ENCODE assay signal across 8 mouse cellular contexts in genomic region chr17:46203078-46203477, GRCm38 (mm10). TPM values are rescaled to one million over a fixed set of nuclear protein-coding genes. Genes with fewer than 3 reads are reported as not detected.
DNase-seq lines count a peak whose midpoint lies in the region; ATAC-seq lines count a peak whose summit lies in the region.

No protein-coding gene starts in this region.

- 0% methylated on average over 20 of the region's 20 CpGs for WGBS in forebrain, embryonic 12.5 days
- under 1% methylated on average over 20 of the region's 20 CpGs for WGBS in intestine, embryonic 15.5 days
- WGBS in lung, embryonic 15.5 days: under 1% methylated on average over 20 of the region's 20 CpGs
- WGBS in stomach, embryonic 15.5 days: under 1% methylated on average over 20 of the region's 20 CpGs

- peak overlapping the region; percentile 89 for H3K4me2 ChIP-seq in forebrain, embryonic 12.5 days
- peak overlapping the region; percentile 81 for H3K4me2 ChIP-seq in intestine, embryonic 15.5 days (replicated peaks)
- peak overlapping the region; percentile 80 for H3K4me2 ChIP-seq in lung, embryonic 15.5 days
- peak overlapping the region; percentile 70 for H3K4me2 ChIP-seq in stomach, embryonic 15.5 days

- H3K27me3 ChIP-seq in forebrain, embryonic 12.5 days: no peaks in the 10 kb centered on the region
- no peaks in the 10 kb centered on the region for H3K27me3 ChIP-seq in intestine, embryonic 15.5 days (replicated peaks)
- H3K27me3 ChIP-seq in lung, embryonic 15.5 days: no peaks in the 10 kb centered on the region
- no peaks in the 10 kb centered on the region for H3K27me3 ChIP-seq in stomach, embryonic 15.5 days (replicated peaks)

- peak; percentile 28 for DNase-seq in kidney, adult 9 months
- no peak for DNase-seq in kidney, adult 11 months
- peak; percentile 52 for DNase-seq in MN1 (ENCODE audit: low spot score)
- DNase-seq in ovary, adult 18-20 months (ENCODE audit: low spot score): no peak

- H3K4me3 ChIP-seq in forebrain, embryonic 12.5 days (replicated peaks): peak overlapping the region; percentile 94
- peak overlapping the region; percentile 84 for H3K4me3 ChIP-seq in intestine, embryonic 15.5 days (replicated peaks)
- H3K4me3 ChIP-seq in lung, embryonic 15.5 days: peak overlapping the region; percentile 74
- peak overlapping the region; percentile 98 for H3K4me3 ChIP-seq in stomach, embryonic 15.5 days (replicated peaks)

- H3K9me3 ChIP-seq in forebrain, embryonic 12.5 days: no peaks in the 10 kb centered on the region
- H3K9me3 ChIP-seq in intestine, embryonic 15.5 days: no peaks in the 10 kb centered on the region
- no peaks in the 10 kb centered on the region for H3K9me3 ChIP-seq in lung, embryonic 15.5 days
- no peaks in the 10 kb centered on the region for H3K9me3 ChIP-seq in stomach, embryonic 15.5 days

- ATAC-seq in forebrain, embryonic 12.5 days (ENCODE audit: low FRiP score): peak; percentile 24; the same call in 1 of the 2 replicates
- ATAC-seq in intestine, embryonic 15.5 days: peak; percentile 28
- ATAC-seq in lung, embryonic 15.5 days (ENCODE audit: borderline replicate concordance, extremely low read depth, low FRiP score, low TSS enrichment): no peak
- ATAC-seq in stomach, embryonic 15.5 days (ENCODE audit: insufficient read depth, low FRiP score, low read depth): no peak; the same call in 1 of the 2 replicates

- peaks cover 48% of the 10 kb centered on the region for H3K36me3 ChIP-seq in forebrain, embryonic 12.5 days (replicated peaks)
- peaks cover 14% of the 10 kb centered on the region; the same call in 1 of the 2 replicates for H3K36me3 ChIP-seq in intestine, embryonic 15.5 days
- H3K36me3 ChIP-seq in lung, embryonic 15.5 days: peaks cover 35% of the 10 kb centered on the region
- H3K36me3 ChIP-seq in stomach, embryonic 15.5 days: peaks cover 21% of the 10 kb centered on the region

- H3K27ac ChIP-seq in forebrain, embryonic 12.5 days: peak overlapping the region; percentile 88
- H3K27ac ChIP-seq in intestine, embryonic 15.5 days: peak overlapping the region; percentile 91
- peak overlapping the region; percentile 62 for H3K27ac ChIP-seq in lung, embryonic 15.5 days
- peak overlapping the region; percentile 74 for H3K27ac ChIP-seq in stomach, embryonic 15.5 days

- peak overlapping the region; percentile 86 for H3K9ac ChIP-seq in forebrain, embryonic 12.5 days
- peak overlapping the region; percentile 82 for H3K9ac ChIP-seq in intestine, embryonic 15.5 days
- H3K9ac ChIP-seq in lung, embryonic 15.5 days: peak overlapping the region; percentile 79
- H3K9ac ChIP-seq in stomach, embryonic 15.5 days: peak overlapping the region; percentile 89

- peaks cover 35% of the 10 kb centered on the region for H3K4me1 ChIP-seq in forebrain, embryonic 12.5 days
- H3K4me1 ChIP-seq in intestine, embryonic 15.5 days (replicated peaks): peaks cover 8% of the 10 kb centered on the region; the same call in 1 of the 2 replicates
- peaks cover 28% of the 10 kb centered on the region for H3K4me1 ChIP-seq in lung, embryonic 15.5 days
- peaks cover 7% of the 10 kb centered on the region; the same call in 1 of the 2 replicates for H3K4me1 ChIP-seq in stomach, embryonic 15.5 days

RNA-seq across cellular contexts. Expression of gene Xpo5, which starts 0.5 kb away (rescaled TPM):
- polyA plus RNA-seq in forebrain, embryonic 12.5 days (2016; fragmentation: Nextera tagmentation; extraction: Ambion mirVana): 66.6 and 72.2 TPM in 2 replicates
- polyA plus RNA-seq in intestine, embryonic 15.5 days (2015; fragmentation: Nextera tagmentation; extraction: Ambion mirVana): 31.6 and 31.9 TPM in 2 replicates
- polyA plus RNA-seq in lung, embryonic 15.5 days (2015; fragmentation: Nextera tagmentation; extraction: Ambion mirVana): 34.6 and 35.5 TPM in 2 replicates
- polyA plus RNA-seq in stomach, embryonic 15.5 days (2015; fragmentation: Nextera tagmentation; extraction: Ambion mirVana): 30.1 and 33.3 TPM in 2 replicates

RNA-seq across cellular contexts. Expression of gene Polh, which starts 0.6 kb away (rescaled TPM):
- 11.2 and 12.3 TPM in 2 replicates for polyA plus RNA-seq in forebrain, embryonic 12.5 days (2016; fragmentation: Nextera tagmentation; extraction: Ambion mirVana)
- 13.4 and 14.8 TPM in 2 replicates for polyA plus RNA-seq in intestine, embryonic 15.5 days (2015; fragmentation: Nextera tagmentation; extraction: Ambion mirVana)
- polyA plus RNA-seq in lung, embryonic 15.5 days (2015; fragmentation: Nextera tagmentation; extraction: Ambion mirVana): 21.4 and 21.9 TPM in 2 replicates
- polyA plus RNA-seq in stomach, embryonic 15.5 days (2015; fragmentation: Nextera tagmentation; extraction: Ambion mirVana): 15.3 and 15.4 TPM in 2 replicates

RNA-seq across cellular contexts. Expression of gene Gtpbp2, which starts 42.2 kb away (rescaled TPM):
- polyA plus RNA-seq in forebrain, embryonic 12.5 days (2016; fragmentation: Nextera tagmentation; extraction: Ambion mirVana): 37.0 and 43.6 TPM in 2 replicates
- 25.1 and 32.4 TPM in 2 replicates for polyA plus RNA-seq in intestine, embryonic 15.5 days (2015; fragmentation: Nextera tagmentation; extraction: Ambion mirVana)
- 40.5 and 50.9 TPM in 2 replicates for polyA plus RNA-seq in lung, embryonic 15.5 days (2015; fragmentation: Nextera tagmentation; extraction: Ambion mirVana)
- 34.7 and 35.8 TPM in 2 replicates for polyA plus RNA-seq in stomach, embryonic 15.5 days (2015; fragmentation: Nextera tagmentation; extraction: Ambion mirVana)

RNA-seq across cellular contexts. Expression of gene Polr1c, which starts 44.8 kb away (rescaled TPM):
- polyA plus RNA-seq in forebrain, embryonic 12.5 days (2016; fragmentation: Nextera tagmentation; extraction: Ambion mirVana): 96.2 and 102 TPM in 2 replicates
- polyA plus RNA-seq in intestine, embryonic 15.5 days (2015; fragmentation: Nextera tagmentation; extraction: Ambion mirVana): 75.3 and 75.8 TPM in 2 replicates
- polyA plus RNA-seq in lung, embryonic 15.5 days (2015; fragmentation: Nextera tagmentation; extraction: Ambion mirVana): 84.6 and 92.4 TPM in 2 replicates
- polyA plus RNA-seq in stomach, embryonic 15.5 days (2015; fragmentation: Nextera tagmentation; extraction: Ambion mirVana): 77.4 and 79.8 TPM in 2 replicates

RNA-seq across cellular contexts. Expression of gene Yipf3, which starts 44.8 kb away (rescaled TPM):
- polyA plus RNA-seq in forebrain, embryonic 12.5 days (2016; fragmentation: Nextera tagmentation; extraction: Ambion mirVana): 58.9 and 61.6 TPM in 2 replicates
- 86.8 and 111 TPM in 2 replicates for polyA plus RNA-seq in intestine, embryonic 15.5 days (2015; fragmentation: Nextera tagmentation; extraction: Ambion mirVana)
- polyA plus RNA-seq in lung, embryonic 15.5 days (2015; fragmentation: Nextera tagmentation; extraction: Ambion mirVana): 102 and 118 TPM in 2 replicates
- polyA plus RNA-seq in stomach, embryonic 15.5 days (2015; fragmentation: Nextera tagmentation; extraction: Ambion mirVana): 98.2 and 104 TPM in 2 replicates

Comparison
In these comparisons a context has a peak if more than half of its experiments do, and no peak if none do; other contexts are left out.
1. DNase-seq: peak in kidney, adult 9 months (single experiment) and MN1 (single experiment); none in kidney, adult 11 months (single experiment) and ovary, adult 18-20 months (single experiment).
2. ATAC-seq: peak in forebrain, embryonic 12.5 days (single experiment) and intestine, embryonic 15.5 days (single experiment); none in lung, embryonic 15.5 days (single experiment) and stomach, embryonic 15.5 days (single experiment).
3. Peak in every context shown above with its lines, with median percentiles within 50 percentile points of each other: H3K27ac ChIP-seq, H3K4me2 ChIP-seq, H3K4me3 ChIP-seq and H3K9ac ChIP-seq.